Mouse (Mus musculus) thymus, postnatal 4 days (tissue): ENCODE results near the gene Cxcl15.

Experiments
- DNase-seq: peaks from one replicate; pipeline ENCODE4 v3.0.0; 2021

Gene Cxcl15

DNA sequence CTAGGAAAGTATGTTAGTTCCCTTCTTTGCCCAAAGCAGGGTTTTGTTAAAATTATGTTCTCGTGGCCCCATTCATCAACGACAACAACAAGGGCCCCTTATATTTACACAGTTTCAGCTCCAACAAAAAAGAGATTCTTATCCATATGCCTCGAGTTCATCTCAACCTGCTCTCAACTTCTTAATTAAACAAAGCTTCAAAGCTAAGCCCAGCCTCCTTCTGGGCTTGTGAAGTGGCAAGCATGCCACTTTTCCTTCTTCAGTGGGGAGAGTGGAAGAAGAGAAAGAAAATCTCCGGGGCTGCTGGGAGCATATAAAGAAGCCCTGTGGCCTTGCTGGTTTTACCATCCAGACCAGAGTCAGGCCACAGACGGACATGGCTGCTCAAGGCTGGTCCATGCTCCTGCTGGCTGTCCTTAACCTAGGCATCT, at the start of gene Cxcl15:
Gene Cxcl15, plus strand, starts transcription at position 340 of the 431 bp plus-strand sequence.
- DNase-seq, result no peak

DNA sequence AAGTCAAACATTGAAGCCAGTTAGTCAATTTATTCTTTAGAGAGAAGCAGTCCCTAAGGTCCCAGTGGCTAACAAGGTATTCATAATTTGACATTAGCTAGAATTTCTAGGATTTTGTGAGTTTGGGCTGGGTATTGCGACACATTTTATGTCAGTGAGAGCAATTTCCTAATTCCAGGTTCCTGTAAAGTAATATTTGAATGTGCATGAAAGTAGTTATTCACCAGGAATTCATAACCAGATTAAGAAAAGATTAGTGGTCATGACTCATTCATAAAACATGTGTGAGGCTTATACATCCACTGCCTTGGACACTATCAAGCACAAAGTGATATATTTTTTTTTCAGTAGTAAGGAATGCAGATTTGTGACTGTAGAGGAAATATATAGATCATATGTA, 40.4 kb upstream of the Cxcl15 start:
- DNase-seq, result no peak

DNA sequence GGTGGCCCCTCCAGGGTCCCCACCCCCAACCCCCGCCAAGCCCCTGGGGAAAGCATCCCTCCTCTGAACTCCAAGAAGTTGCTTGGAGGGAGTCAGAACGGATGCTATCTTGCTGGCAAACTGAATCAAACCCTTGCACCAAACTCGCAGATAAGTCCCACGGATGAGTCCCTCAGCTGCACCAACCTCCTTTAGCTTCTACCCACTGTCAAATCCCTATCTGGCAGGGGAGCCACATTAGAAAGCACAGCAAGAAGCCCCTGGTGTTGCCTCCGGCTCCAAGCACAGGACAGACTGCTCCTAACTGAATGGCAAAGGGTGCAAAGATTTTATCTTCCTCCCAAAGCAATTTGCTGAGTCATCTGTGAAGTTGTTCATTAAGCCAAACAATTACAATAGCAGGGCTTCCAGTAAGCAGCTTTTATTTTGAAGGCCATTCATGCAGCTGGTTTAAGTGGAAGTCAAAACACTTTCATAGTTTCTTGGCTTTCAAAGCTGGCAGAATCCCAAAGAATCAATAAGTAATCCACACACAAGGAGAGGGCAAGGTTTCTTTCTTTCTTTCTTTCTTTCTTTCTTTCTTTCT, 36.2 kb upstream of the Cxcl15 start:
- DNase-seq, result no peak

GRCm38 (mm10) chr5:90759077-90760065, 35.0 kb upstream of the Cxcl15 start, which contains the start of gene Cxcl5:
Cxcl5 (plus strand) TSS chr5:90759360.
- DNase-seq, result no peak

DNA sequence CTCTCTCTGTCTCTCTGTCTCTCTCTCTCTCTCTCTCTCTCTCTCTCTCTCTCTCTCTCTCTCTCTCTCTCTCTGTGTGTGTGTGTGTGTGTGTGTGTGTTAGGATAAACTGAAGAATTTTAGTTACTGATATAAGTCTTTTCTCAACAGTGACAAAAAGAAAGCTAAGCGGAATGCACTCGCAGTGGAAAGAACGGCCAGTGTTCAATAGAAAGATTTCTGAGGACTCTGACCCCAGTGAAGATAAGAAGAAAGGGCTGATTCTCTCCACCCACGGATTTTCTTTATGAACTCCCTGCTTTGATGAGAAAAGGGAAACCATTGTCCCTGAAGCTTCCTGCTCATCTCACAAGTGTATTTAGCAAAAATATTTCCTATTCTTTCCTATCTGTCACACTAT, 34.0 kb upstream of the Cxcl15 start:
- DNase-seq, result no peak

DNA sequence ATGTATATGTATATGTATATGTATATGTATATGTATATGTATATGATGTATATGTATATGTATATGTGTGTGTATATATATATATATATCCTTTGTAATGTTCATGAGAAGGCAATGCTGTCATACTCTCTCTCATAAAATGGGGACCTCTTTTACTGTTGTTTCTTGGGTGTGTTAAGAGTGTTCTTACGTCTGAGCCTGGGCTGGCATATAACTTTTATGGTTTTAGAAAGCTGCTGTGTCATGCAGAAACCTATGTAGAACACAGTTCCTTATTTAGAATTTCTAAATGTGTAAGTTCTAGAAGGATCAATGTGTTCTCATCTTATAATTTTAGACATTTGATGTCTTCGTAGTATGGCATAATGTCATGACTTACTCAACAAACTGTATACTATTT, 33.5 kb upstream of the Cxcl15 start:
- DNase-seq, result no peak

GRCm38 (mm10) chr5:90761834-90762233, 32.5 kb upstream of the Cxcl15 start:
- DNase-seq, result no peak

DNA sequence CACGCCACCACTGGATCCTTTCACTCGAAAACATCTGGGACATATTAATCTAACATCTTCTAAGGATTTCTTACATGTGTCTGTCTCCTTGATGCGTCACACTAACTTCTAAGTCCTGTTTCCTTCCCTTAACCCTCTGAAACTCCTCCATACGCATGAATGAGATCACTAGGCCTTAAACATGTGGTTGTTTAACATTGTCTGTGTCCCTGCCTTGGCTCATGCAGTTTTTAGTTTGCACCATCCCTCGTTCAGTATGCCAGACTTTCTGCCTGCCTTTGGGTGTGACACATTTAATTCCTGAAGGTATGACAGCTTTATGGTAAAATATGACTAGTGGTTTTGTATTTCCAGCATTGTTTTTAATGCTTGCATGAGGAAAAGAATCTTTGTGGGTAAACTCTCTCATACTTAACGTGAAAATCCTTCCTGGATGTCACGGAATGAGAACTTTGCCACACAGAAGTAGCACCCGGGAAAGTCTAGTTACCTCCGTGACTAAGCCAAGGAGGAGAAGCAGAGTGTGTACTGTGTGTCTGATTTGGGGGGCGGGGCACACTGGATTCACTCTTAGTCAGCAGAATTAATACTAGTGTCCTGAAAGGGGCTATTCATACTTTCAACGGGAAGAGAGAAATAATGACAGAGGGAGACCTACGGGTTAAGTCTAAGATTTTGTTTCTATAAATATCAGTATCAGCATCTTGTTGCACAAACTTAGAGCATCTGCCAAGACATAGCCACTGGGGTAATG, 30.2 kb upstream of the Cxcl15 start:
- DNase-seq, result no peak

GRCm38 (mm10) chr5:90765821-90766606, 28.3 kb upstream of the Cxcl15 start:
- no peak for DNase-seq

DNA sequence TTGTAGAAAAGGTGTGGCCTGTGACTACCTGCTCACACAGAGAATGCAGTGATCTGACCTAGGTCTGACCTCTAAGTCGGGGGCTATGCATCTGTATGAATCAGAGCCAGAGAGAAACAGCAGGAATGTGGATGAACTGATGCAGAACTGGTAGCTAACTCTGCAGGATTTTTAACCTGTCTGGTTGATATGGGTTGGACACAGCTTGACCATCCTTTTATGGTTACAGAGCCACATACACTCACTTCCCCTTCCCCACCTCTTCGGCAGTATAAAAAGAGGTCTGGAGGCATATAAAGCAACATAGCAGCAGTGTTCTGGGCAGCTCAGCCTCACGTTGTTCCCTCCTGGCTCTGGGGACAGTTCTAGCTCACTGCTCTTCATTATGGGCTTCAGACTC, 26.1 kb upstream of the Cxcl15 start, which contains the start of gene Ppbp:
Gene Ppbp, plus strand, starts transcription at position 301 of the 400 bp plus-strand sequence.
- DNase-seq, result no peak

- no peak for DNase-seq
These were observed 23.0 kb upstream of the Cxcl15 start for GRCm38 (mm10) chr5:90771369-90771768.

- DNase-seq, result no peak
These were observed 22.3 kb upstream of the Cxcl15 start, which contains the start of gene Pf4 for GRCm38 (mm10) chr5:90771880-90772653. Pf4 (plus strand) TSS chr5:90772435.

DNA sequence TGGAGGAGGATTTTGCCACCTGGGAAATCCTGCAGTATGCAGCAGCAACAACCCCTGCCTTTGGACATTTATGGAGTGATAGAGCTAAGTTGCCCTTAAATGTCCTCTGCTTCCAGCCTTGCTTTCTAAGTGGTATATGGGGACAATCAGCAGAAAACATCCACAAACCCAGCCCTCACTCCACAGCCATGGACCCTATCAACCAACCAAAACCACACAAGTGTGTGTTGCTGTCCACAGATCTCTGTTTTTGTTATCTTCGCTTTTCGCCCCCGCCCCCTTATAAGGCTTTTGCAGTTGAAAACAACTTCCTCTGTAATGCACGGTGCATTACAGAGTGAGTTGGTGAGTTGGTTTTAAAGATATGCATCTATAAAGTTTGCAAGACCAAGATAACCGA, 18.8 kb upstream of the Cxcl15 start:
- no peak for DNase-seq

DNA sequence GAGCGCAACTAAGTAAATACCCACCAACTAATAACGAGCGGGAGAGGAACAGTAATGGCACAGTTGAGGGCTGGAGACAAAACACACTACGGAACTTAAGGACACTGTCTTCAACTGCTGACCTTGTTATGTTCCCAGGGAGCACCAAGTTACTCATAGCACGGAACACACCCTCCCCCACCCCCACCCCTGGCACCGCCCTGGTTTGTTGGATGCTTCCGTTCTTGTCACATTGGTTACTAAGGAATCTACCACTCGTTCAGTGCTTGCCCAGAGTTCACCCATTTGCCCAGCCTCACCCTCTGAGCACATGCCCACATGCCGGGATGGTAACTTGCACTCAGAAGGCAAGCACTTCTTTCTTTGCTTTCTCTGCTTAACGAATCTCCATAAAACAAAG, 16.7 kb upstream of the Cxcl15 start:
- no peak for DNase-seq

- no peak for DNase-seq
These were observed 15.5 kb upstream of the Cxcl15 start for GRCm38 (mm10) chr5:90778856-90779255.

DNA sequence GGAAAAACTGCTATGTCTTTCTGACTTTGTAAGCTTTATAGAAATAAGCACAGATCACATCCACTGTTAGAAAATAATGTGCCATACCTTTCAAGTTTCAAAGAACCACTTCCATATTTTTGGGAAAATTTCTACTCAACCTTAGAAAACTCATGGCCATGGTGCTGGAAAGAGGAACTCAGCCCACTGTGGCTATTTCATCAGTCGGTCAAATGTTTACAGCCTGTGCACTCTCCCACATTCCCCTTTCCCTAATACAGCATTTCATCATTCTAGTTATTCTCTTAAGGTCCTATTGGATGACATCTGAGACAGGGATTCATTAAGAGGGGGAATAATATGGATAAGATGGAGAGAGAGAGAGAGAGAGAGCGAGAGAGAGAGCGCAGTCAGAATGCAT, 10.6 kb upstream of the Cxcl15 start:
- DNase-seq, result no peak

GRCm38 (mm10) chr5:90785659-90786588, 8.4 kb upstream of the Cxcl15 start, which contains the start of gene Cxcl3:
Cxcl3 (plus strand) TSS chr5:90786103.
- DNase-seq, result peak; percentile 8

DNA sequence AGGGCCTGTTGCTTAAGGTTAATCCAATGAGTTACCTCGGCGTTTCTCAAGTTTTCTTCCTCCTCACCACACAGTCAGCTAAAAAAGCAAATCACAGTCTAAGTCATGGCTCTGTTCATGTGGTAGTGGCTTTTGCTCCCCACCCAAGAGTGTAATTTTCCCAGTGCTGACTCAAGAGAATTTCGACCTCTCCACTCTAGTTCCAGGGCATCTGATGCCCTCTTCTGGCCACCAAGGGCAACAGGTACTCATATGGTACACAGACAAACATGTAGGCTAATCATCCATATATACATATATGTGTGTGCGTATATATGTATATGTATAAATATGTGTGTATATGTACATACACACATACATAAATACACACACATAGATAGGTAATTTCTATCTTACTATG, 6.2 kb upstream of the Cxcl15 start:
- DNase-seq, result no peak

DNA sequence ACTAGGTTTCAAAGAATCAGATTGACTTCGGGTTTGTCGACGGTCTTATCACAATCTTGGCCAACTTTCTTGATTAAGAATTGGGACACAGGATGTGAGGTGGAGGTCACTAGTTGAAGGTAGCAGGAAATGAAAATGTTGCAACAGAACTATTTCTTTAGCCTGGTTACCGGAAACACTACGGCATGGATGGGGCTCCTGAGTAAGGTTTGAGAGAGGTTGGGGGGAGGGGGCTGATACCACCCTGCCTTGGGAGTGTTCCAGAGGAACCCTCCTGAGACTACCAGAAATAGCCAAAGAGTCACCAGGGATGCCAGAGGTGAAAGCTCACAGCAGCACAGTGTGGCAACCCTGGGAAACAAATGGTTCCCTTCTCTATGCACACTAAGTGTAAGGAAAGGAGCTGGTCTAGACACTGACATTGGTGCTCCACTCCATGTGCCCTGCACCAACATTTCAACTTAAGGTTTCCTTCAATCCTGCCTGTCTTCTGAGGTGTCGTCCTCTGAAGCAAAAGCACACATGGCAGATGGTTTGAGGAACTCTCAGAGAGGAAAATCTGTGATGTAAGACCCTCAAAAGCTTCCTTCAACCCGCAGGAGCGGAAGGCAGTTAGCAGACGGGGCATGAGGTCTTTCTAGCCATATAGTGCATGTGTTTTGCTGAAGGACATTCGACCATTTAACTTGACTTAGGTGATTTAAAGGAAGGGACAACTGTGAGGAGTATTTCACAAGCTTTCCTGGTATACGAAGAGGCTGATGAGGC, 4.8 kb upstream of the Cxcl15 start:
- DNase-seq, result no peak
